21 mouse cellular contexts compared by ENCODE assay signal in the genomic region with DNA sequence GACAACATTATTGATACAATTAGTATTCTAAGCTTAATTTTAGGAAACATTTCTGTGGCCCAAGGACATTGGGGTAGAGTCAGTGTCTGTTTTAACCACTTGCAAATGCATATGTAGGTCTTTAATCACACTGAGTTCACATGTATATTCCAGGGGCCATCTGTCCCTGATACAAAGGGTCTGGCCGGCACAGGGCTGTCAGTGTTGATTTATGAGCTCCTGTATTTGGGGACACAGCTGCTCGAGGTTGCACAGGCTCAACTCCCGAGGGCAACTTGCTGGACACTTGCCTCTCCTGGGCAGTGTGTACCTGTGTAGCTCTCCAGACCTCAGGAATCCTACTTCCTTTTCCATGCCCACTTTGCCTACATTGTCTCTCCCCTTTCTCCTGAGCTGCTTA.
DNase-seq lines count a peak whose midpoint lies in the region; ATAC-seq and TF ChIP-seq lines count a peak whose summit lies in the region.
"Had no signal": no experiment of that assay in that cellular context is flagged by ENCODE, and none has a peak within 500 bp of the region (broad histone marks: within the 10 kb centered on the region; RNA-seq: fewer than 3 reads in every experiment).

No protein-coding gene starts in this region.

- no peak overlapping the region for H3K9ac ChIP-seq in hindbrain, embryonic 11.5 days (ENCODE audit: low read depth, low read length)
- no peak overlapping the region for H3K9ac ChIP-seq in hindbrain, embryonic 16.5 days (ENCODE audit: low read depth, low read length)
- H3K9ac ChIP-seq in stomach, embryonic 15.5 days, result no peak overlapping the region
- H3K9ac ChIP-seq in stomach, postnatal 0 days (ENCODE audit: low read length), result no peak overlapping the region
- H3K9ac ChIP-seq in neural tube, embryonic 13.5 days, result no peak overlapping the region
- H3K9ac ChIP-seq: embryonic facial prominence, embryonic 15.5 days; forebrain, embryonic 12.5 days; heart, embryonic 13.5 days; intestine, embryonic 15.5 days had no signal

- H3K4me1 ChIP-seq in hindbrain, embryonic 11.5 days (replicated peaks; ENCODE audit: control insufficient read depth, insufficient read depth, low read length), result 0 out of 2 replicates have a peak, but pooled peaks cover 2% of the 10 kb centered on the region
- H3K4me1 ChIP-seq in hindbrain, embryonic 16.5 days (ENCODE audit: control insufficient read depth, insufficient read depth, low read depth, low read length), result no peaks in the 10 kb centered on the region
- H3K4me1 ChIP-seq in stomach, embryonic 15.5 days, result no peaks in the 10 kb centered on the region
- H3K4me1 ChIP-seq in stomach, postnatal 0 days (replicated peaks; ENCODE audit: control insufficient read depth, insufficient read depth), result no peaks in the 10 kb centered on the region
- H3K4me1 ChIP-seq in neural tube, embryonic 13.5 days (replicated peaks), result peaks cover 18% of the 10 kb centered on the region
- H3K4me1 ChIP-seq: embryonic facial prominence, embryonic 15.5 days; forebrain, embryonic 12.5 days had no signal

- H3K4me3 ChIP-seq in hindbrain, embryonic 11.5 days (ENCODE audit: low read depth, low read length), result no peak overlapping the region
- H3K4me3 ChIP-seq in hindbrain, embryonic 16.5 days (ENCODE audit: low read length), result no peak overlapping the region
- H3K4me3 ChIP-seq in stomach, embryonic 15.5 days (replicated peaks), result no peak overlapping the region
- no peak overlapping the region for H3K4me3 ChIP-seq in stomach, postnatal 0 days (ENCODE audit: low read depth, low read length)
- no peak overlapping the region for H3K4me3 ChIP-seq in neural tube, embryonic 13.5 days
- H3K4me3 ChIP-seq: embryonic facial prominence, embryonic 15.5 days; forebrain, embryonic 12.5 days; heart, embryonic 13.5 days; intestine, embryonic 15.5 days had no signal

- no peak overlapping the region for H3K4me2 ChIP-seq in hindbrain, embryonic 11.5 days (replicated peaks; ENCODE audit: low read depth, low read length)
- H3K4me2 ChIP-seq in hindbrain, embryonic 16.5 days (ENCODE audit: low read length), result no peak overlapping the region
- no peak overlapping the region for H3K4me2 ChIP-seq in stomach, embryonic 15.5 days
- H3K4me2 ChIP-seq in stomach, postnatal 0 days (replicated peaks; ENCODE audit: low read depth), result no peak overlapping the region
- no peak overlapping the region for H3K4me2 ChIP-seq in neural tube, embryonic 13.5 days
- H3K4me2 ChIP-seq: embryonic facial prominence, embryonic 15.5 days; forebrain, embryonic 12.5 days; heart, embryonic 13.5 days; intestine, embryonic 15.5 days had no signal

- peak; percentile 60; the same call in 1 of the 2 replicates for ATAC-seq in hindbrain, embryonic 11.5 days (ENCODE audit: low FRiP score)
- no peak for ATAC-seq in hindbrain, embryonic 16.5 days
- ATAC-seq in stomach, embryonic 15.5 days (ENCODE audit: insufficient read depth, low FRiP score, low read depth), result peak; percentile 31; the same call in 1 of the 2 replicates
- no peak for ATAC-seq in stomach, postnatal 0 days (ENCODE audit: low FRiP score, low TSS enrichment)
- 0 out of 2 replicates have a peak, but pooled peaks have one; percentile 32 for ATAC-seq in neural tube, embryonic 13.5 days (ENCODE audit: low read depth)
- ATAC-seq in erythroblast, adult 5-6 weeks (replicated peaks; ENCODE audit: low FRiP score, poor library complexity, severe bottlenecking), result no peak
- ATAC-seq: activated CD4-positive, CD25-positive, alpha-beta regulatory T cell, adult 4 months; forebrain, embryonic 16.5 days; intestine, embryonic 15.5 days; Patski had no signal

- no peak for TF ChIP-seq EP300 in stomach, postnatal 0 days (optimal IDR thresholded peaks at IDR 0.05)

- H3K36me3 ChIP-seq in hindbrain, embryonic 11.5 days (ENCODE audit: control insufficient read depth, insufficient read depth, low read length), result no peaks in the 10 kb centered on the region
- no peaks in the 10 kb centered on the region for H3K36me3 ChIP-seq in hindbrain, embryonic 16.5 days (ENCODE audit: control insufficient read depth, insufficient read depth, low read length)
- H3K36me3 ChIP-seq in stomach, embryonic 15.5 days, result no peaks in the 10 kb centered on the region
- no peaks in the 10 kb centered on the region for H3K36me3 ChIP-seq in stomach, postnatal 0 days (ENCODE audit: control insufficient read depth, insufficient read depth, low read length)
- no peaks in the 10 kb centered on the region for H3K36me3 ChIP-seq in neural tube, embryonic 13.5 days
- H3K36me3 ChIP-seq: embryonic facial prominence, embryonic 15.5 days; forebrain, embryonic 12.5 days; heart, embryonic 13.5 days; intestine, embryonic 15.5 days had no signal

- peak; percentile 56 for DNase-seq in hindbrain, embryonic 11.5 days (ENCODE audit: low spot score)
- no peak for DNase-seq in stomach, postnatal 0 days (ENCODE audit: low spot score)
- DNase-seq in embryo, embryonic 9.5 days (ENCODE audit: extremely low spot score), result peak; percentile 20
- DNase-seq in cerebellum, adult 11-12 months, result no peak
- DNase-seq: adrenal gland, postnatal 14 days; cerebellum, adult 18-20 months; gastrocnemius, postnatal 10 days; heart, postnatal 36 days; kidney, adult 2 months had no signal

- no peak for TF ChIP-seq CTCF in stomach, postnatal 0 days (IDR thresholded peaks at IDR 0.05; ENCODE audit: low read depth)

- no peaks in the 10 kb centered on the region for H3K9me3 ChIP-seq in hindbrain, embryonic 11.5 days (ENCODE audit: control insufficient read depth, low read length)
- no peaks in the 10 kb centered on the region for H3K9me3 ChIP-seq in hindbrain, embryonic 16.5 days (ENCODE audit: control insufficient read depth, low read length)
- H3K9me3 ChIP-seq in stomach, embryonic 15.5 days, result no peaks in the 10 kb centered on the region
- no peaks in the 10 kb centered on the region for H3K9me3 ChIP-seq in stomach, postnatal 0 days (ENCODE audit: control insufficient read depth, low read length)
- no peaks in the 10 kb centered on the region for H3K9me3 ChIP-seq in neural tube, embryonic 13.5 days
- H3K9me3 ChIP-seq: embryonic facial prominence, embryonic 15.5 days; forebrain, embryonic 12.5 days; heart, embryonic 13.5 days; intestine, embryonic 15.5 days had no signal

- H3K27ac ChIP-seq in hindbrain, embryonic 11.5 days (ENCODE audit: low read depth, low read length), result no peak overlapping the region
- no peak overlapping the region for H3K27ac ChIP-seq in hindbrain, embryonic 16.5 days (ENCODE audit: low read depth, low read length)
- no peak overlapping the region for H3K27ac ChIP-seq in stomach, embryonic 15.5 days
- no peak overlapping the region for H3K27ac ChIP-seq in stomach, postnatal 0 days (replicated peaks)
- H3K27ac ChIP-seq in neural tube, embryonic 13.5 days (replicated peaks), result no peak overlapping the region
- H3K27ac ChIP-seq: embryonic facial prominence, embryonic 15.5 days; forebrain, embryonic 12.5 days; heart, embryonic 13.5 days; intestine, embryonic 15.5 days had no signal

- no peaks in the 10 kb centered on the region for H3K27me3 ChIP-seq in hindbrain, embryonic 11.5 days (ENCODE audit: control insufficient read depth, insufficient read depth, low read length)
- no peaks in the 10 kb centered on the region for H3K27me3 ChIP-seq in hindbrain, embryonic 16.5 days (replicated peaks; ENCODE audit: control insufficient read depth, insufficient read depth, low read length)
- H3K27me3 ChIP-seq in stomach, embryonic 15.5 days (replicated peaks), result no peaks in the 10 kb centered on the region
- H3K27me3 ChIP-seq in stomach, postnatal 0 days (ENCODE audit: control insufficient read depth, insufficient read depth, low read length), result no peaks in the 10 kb centered on the region
- no peaks in the 10 kb centered on the region for H3K27me3 ChIP-seq in neural tube, embryonic 13.5 days
- H3K27me3 ChIP-seq: CH12.LX; embryonic facial prominence, embryonic 15.5 days; forebrain, embryonic 12.5 days; heart, embryonic 13.5 days; intestine, embryonic 15.5 days; Patski had no signal

- 21% methylated on average over 3 of the region's 3 CpGs for WGBS in hindbrain, embryonic 11.5 days
- 10% methylated on average over 3 of the region's 3 CpGs for WGBS in hindbrain, embryonic 16.5 days
- WGBS in stomach, embryonic 15.5 days, result 9% methylated on average over 3 of the region's 3 CpGs
- 15% methylated on average over 3 of the region's 3 CpGs for WGBS in stomach, postnatal 0 days
- WGBS in neural tube, embryonic 13.5 days, result 3% methylated on average over 3 of the region's 3 CpGs

Comparison
In these comparisons a context has a peak if more than half of its experiments do, and no peak if none do; other contexts are left out.
1. ATAC-seq: peak in hindbrain, embryonic 11.5 days (single experiment), stomach, embryonic 15.5 days (single experiment) and neural tube, embryonic 13.5 days (single experiment); none in hindbrain, embryonic 16.5 days (single experiment), stomach, postnatal 0 days (single experiment) and erythroblast, adult 5-6 weeks (single experiment).
2. DNase-seq: peak in hindbrain, embryonic 11.5 days (single experiment) and embryo, embryonic 9.5 days (single experiment); none in stomach, postnatal 0 days (single experiment) and cerebellum, adult 11-12 months (single experiment).